Mouse (Mus musculus): ENCODE results near the gene Ryr3.

- TF ChIP-seq CTCF (IDR thresholded peaks at IDR 0.05; ENCODE audit: extremely low read depth, insufficient read length, insufficient replicate concordance, low read depth, low read length) (no peak), POLR2A (IDR thresholded peaks at IDR 0.05; ENCODE audit: low read depth, low read length) (no peak)
Observed at GRCm38 (mm10) chr2:112632536-112632935, 584.4 kb downstream of the Ryr3 start.

Measured in small intestine, adult 2 months (tissue).